Mouse (Mus musculus): ENCODE measurements at regions not wholly inside any gene's neighbourhood (a gene's known extent, or its start where the extent isn't known, plus 50 kb on each side); places are given as distances from the start of the nearest gene placed in this dataset.
A peak's percentile ranks its signal among the peaks of the same experiment; 100 is the strongest.

DNA sequence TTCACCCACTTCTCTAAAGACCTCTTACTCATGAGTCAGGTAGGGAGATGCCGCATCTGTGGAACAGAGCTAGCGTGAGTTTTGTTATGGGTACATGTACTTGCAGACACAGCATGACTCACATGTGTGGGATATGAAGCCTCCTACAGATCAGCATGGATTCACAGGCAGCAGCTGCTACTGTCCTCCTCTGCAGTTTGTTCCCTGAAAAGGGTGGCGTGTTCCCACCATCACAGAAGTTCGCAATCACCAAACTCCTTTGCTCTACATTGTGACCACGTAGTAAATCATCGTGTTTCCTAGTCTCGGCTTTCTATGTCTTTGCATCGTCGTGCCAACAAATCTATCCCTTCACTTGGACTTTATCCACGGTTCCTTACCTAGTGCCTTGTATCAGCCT is 981.9 kb downstream of the Diaph3 start:
- ATAC-seq (ENCODE audit: insufficient read depth) (no peak), DNase-seq (peak; percentile 34)
- H3K9ac ChIP-seq: no peak overlapping the region
- 82% methylated on average over 10 of the region's 10 CpGs for WGBS
- TF ChIP-seq CTCF (IDR thresholded peaks at IDR 0.05; ENCODE audit: low read depth): no peak
- H3K36me3 ChIP-seq (ENCODE audit: insufficient read depth): no peaks in the 10 kb centered on the region
- no peaks in the 10 kb centered on the region for H3K9me3 ChIP-seq (ENCODE audit: low read depth, low read length)
- no peak overlapping the region for H3K4me2 ChIP-seq
- no peak overlapping the region for H3K27ac ChIP-seq (ENCODE audit: low read depth)
- H3K27me3 ChIP-seq (ENCODE audit: insufficient read depth, low read length): no peaks in the 10 kb centered on the region
- H3K4me3 ChIP-seq (ENCODE audit: low read depth, low read length): no peak overlapping the region
- H3K4me1 ChIP-seq (ENCODE audit: insufficient read depth): no peaks in the 10 kb centered on the region

DNA sequence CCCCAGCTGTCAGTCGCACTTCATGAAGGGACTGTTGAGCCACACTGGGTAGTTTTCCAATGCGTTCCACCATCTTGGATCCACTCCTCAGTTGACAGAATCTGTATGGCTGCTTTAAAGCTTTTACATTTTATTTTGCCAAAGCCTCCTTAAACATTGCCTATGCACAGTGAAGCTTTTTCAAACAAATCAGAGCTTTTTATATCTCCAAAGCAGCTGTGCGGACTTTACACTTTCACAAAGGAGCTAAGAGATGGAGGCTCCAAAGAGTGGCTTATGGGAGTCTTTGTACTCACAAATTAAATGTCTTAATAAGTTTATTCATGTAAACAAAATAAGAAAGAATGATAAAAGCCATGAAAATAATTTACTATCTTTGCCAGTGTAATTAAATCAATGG is 986.3 kb downstream of the Diaph3 start:
- no peak overlapping the region for H3K4me3 ChIP-seq (ENCODE audit: low read depth, low read length)
- H3K4me1 ChIP-seq (ENCODE audit: insufficient read depth): no peaks in the 10 kb centered on the region
- no peaks in the 10 kb centered on the region for H3K27me3 ChIP-seq (ENCODE audit: insufficient read depth, low read length)
- H3K36me3 ChIP-seq (ENCODE audit: insufficient read depth): no peaks in the 10 kb centered on the region
- no peak overlapping the region for H3K27ac ChIP-seq (ENCODE audit: low read depth)
- H3K9ac ChIP-seq: no peak overlapping the region
- no peak for TF ChIP-seq CTCF (IDR thresholded peaks at IDR 0.05; ENCODE audit: low read depth)
- 92% methylated on average over 3 of the region's 3 CpGs for WGBS
- no peak for DNase-seq
- H3K9me3 ChIP-seq (ENCODE audit: low read depth, low read length): no peaks in the 10 kb centered on the region
- ATAC-seq (ENCODE audit: insufficient read depth): no peak
- H3K4me2 ChIP-seq: no peak overlapping the region

DNA sequence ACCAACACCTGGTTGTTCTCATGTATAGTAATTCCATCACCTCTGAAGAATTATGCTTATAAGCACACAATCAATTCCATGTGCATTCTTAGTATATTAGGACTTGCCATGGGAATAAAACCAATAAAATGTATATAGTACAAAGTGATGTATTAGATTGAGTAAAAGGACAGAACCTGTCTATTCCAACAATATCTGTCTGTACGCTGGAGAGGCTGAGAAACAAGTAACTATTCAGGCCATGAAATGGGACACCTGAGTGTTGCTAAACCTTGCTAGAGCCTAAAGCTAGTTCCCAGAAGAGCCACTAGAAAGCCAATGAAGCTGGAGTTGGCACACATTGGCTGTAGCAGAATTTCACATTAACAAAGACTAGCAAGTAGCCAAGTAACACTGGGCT is 989.8 kb downstream of the Diaph3 start:
- no peaks in the 10 kb centered on the region for H3K27me3 ChIP-seq (ENCODE audit: insufficient read depth, low read length)
- 94% methylated on average over 1 of the region's 1 CpGs for WGBS
- no peaks in the 10 kb centered on the region for H3K36me3 ChIP-seq (ENCODE audit: insufficient read depth)
- DNase-seq (no peak), ATAC-seq (ENCODE audit: insufficient read depth) (no peak)
- no peaks in the 10 kb centered on the region for H3K9me3 ChIP-seq (ENCODE audit: low read depth, low read length)
- no peaks in the 10 kb centered on the region for H3K4me1 ChIP-seq (ENCODE audit: insufficient read depth)
- H3K4me2 ChIP-seq: no peak overlapping the region
- no peak overlapping the region for H3K9ac ChIP-seq
- H3K4me3 ChIP-seq (ENCODE audit: low read depth, low read length): no peak overlapping the region
- H3K27ac ChIP-seq (ENCODE audit: low read depth): no peak overlapping the region
- TF ChIP-seq CTCF (IDR thresholded peaks at IDR 0.05; ENCODE audit: low read depth): no peak

DNA sequence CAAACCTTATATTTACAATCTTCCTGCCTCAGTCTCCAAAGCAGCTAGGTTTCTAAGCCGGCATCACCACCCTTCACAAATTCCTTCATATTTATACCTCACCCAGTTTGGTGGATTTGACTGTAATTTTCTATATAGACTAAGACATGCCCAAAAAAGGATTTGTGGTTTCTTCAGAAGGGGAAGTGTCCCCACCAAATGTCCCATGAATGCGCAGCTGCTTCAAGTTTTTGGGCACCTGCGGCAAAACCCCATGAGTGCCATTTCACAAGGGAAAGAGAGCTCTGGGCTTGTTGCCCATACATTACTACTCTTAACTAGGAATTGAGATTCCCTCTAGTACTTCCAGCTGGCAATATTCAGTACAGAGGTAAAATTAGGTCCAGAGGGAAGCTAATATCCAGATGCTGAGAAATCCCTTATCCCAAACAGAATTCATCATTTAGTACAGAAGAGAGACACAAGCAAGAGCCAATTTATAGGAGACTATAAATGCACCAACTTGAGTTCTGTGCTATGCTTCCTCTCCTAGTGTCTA is 990.6 kb downstream of the Diaph3 start:
- no peaks in the 10 kb centered on the region for H3K9me3 ChIP-seq (ENCODE audit: low read depth, low read length)
- H3K4me1 ChIP-seq (ENCODE audit: insufficient read depth): no peaks in the 10 kb centered on the region
- H3K4me2 ChIP-seq: no peak overlapping the region
- H3K27me3 ChIP-seq (ENCODE audit: insufficient read depth, low read length): no peaks in the 10 kb centered on the region
- no peak overlapping the region for H3K9ac ChIP-seq
- H3K36me3 ChIP-seq (ENCODE audit: insufficient read depth): no peaks in the 10 kb centered on the region
- H3K27ac ChIP-seq (ENCODE audit: low read depth): no peak overlapping the region
- WGBS: 92% methylated on average over 3 of the region's 3 CpGs
- no peak overlapping the region for H3K4me3 ChIP-seq (ENCODE audit: low read depth, low read length)
- no peak for TF ChIP-seq CTCF (IDR thresholded peaks at IDR 0.05; ENCODE audit: low read depth)
- DNase-seq: no peak
- no peak for ATAC-seq (ENCODE audit: insufficient read depth)

DNA sequence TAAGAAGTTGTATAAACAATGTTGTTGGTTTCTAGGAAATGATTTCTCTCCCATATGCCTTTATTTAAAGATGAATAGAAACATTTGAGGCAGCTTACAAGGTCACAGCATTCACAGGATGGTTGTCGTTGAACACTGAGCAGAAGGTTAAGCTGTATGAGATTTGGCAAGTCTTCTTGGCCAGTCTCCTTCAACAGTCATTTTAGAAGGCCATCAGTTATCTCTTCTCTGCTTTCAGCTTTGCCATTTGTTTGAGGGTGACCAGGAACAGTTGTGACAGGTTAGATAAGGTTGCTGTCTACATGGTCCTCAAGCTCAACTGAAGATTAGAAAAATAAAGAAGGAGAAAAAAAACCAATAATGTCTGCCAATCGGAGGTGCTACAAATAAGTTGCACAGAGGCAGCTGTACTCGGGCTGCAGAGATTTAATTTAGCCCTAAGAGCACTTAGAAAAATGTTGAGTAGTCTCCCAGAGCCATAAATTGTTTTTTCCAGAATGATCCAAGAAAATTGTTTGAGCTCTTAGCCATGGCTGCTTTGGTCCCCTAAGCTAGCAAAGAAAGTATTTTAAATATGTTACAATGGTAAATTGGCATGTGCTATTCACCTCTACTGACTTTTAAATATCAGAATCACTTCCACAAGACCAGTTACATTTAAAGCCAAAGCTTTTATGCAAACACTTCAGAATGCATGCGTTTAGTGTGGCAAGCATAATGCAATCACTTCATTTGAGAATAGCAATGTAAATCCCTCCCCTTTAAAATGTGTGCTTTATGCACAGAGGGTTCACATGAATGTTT is 1025.6 kb downstream of the Diaph3 start:
- Histone ChIP-seq H3K4me1 (ENCODE audit: insufficient read depth) (peaks cover 5% of the 10 kb centered on the region; the same call in 1 of the 2 replicates), H3K9me3 (ENCODE audit: low read depth, low read length) (no peaks in the 10 kb centered on the region), H3K27me3 (ENCODE audit: insufficient read depth, low read length) (no peaks in the 10 kb centered on the region), H3K4me2 (no peak overlapping the region), H3K36me3 (ENCODE audit: insufficient read depth) (no peaks in the 10 kb centered on the region), H3K9ac (no peak overlapping the region), H3K4me3 (ENCODE audit: low read depth, low read length) (no peak overlapping the region), H3K27ac (ENCODE audit: low read depth) (peak overlapping the region; percentile 10)
- WGBS: 30% methylated on average over 4 of the region's 4 CpGs
- no peak for TF ChIP-seq CTCF (IDR thresholded peaks at IDR 0.05; ENCODE audit: low read depth)
- peak; percentile 51 for DNase-seq
- ATAC-seq (ENCODE audit: insufficient read depth): peak; percentile 79

DNA sequence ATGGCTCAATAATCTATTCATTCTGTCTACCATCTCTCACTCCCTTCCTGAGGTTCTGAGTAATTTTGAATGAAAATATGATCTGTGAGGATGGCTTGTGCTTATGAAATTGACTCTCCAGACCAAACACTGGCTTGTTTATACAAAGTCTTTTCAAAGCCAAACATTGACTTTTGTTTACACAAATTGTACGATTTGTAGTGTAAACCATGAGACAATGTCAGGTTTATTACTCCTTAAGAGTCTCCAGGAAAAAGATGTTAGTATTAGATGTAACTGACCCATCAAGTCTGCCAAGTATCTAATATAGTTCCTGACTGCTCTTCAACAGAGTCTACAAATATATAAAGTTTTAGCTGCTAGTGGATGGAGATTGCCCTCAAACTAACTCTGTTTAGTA is 1039.5 kb downstream of the Diaph3 start:
- no peak overlapping the region for H3K9ac ChIP-seq
- no peaks in the 10 kb centered on the region for H3K27me3 ChIP-seq (ENCODE audit: insufficient read depth, low read length)
- ATAC-seq (ENCODE audit: insufficient read depth): peak; percentile 96
- H3K36me3 ChIP-seq (ENCODE audit: insufficient read depth): no peaks in the 10 kb centered on the region
- no peak overlapping the region; the same call in 1 of the 2 replicates for H3K27ac ChIP-seq (ENCODE audit: low read depth)
- DNase-seq: peak; percentile 88
- H3K4me1 ChIP-seq (ENCODE audit: insufficient read depth): no peaks in the 10 kb centered on the region
- WGBS: 10% methylated on average over 1 of the region's 1 CpGs
- no peak overlapping the region for H3K4me2 ChIP-seq
- TF ChIP-seq CTCF (IDR thresholded peaks at IDR 0.05; ENCODE audit: low read depth): no peak
- no peaks in the 10 kb centered on the region for H3K9me3 ChIP-seq (ENCODE audit: low read depth, low read length)
- H3K4me3 ChIP-seq (ENCODE audit: low read depth, low read length): no peak overlapping the region

DNA sequence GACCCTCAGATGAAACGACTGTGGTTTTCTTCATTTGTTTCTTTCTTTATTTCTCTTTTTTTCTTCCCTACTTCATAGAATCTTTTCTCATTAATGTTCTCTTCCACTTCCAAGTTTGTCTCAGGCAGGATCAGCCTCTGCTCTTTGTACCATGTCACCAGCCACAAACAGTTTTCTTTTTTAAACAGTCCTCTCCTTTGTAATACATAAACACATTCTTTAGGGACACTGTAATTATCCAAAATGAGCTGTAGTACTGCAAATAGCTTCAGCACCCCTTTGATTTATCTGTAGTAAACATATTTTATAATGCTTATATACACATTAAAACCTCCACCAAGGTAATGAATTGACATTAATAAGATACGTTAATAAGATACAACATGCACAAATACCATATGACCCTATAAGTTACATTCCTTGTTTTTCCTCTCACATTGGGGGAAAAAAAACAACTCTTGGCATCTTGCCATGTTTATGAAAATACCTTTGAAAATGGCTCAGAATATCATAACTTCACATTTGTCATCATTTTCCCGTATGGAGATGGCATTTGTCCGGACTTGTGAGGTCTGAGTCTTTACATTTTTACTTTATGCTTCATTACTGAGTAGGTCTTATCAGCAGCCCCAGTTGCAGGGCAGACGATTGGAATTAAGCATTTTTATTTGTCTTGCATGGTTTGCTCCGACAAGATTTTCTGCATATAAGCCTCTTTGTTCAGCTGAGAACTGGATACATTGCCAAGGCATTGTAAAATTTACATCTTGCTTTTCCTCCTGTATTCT is 1070.5 kb downstream of the Diaph3 start:
- Histone ChIP-seq H3K9ac (no peak overlapping the region), H3K27ac (ENCODE audit: low read depth) (peak overlapping the region; percentile 40; the same call in 1 of the 2 replicates), H3K9me3 (ENCODE audit: low read depth, low read length) (no peaks in the 10 kb centered on the region), H3K36me3 (ENCODE audit: insufficient read depth) (no peaks in the 10 kb centered on the region), H3K4me1 (ENCODE audit: insufficient read depth) (no peaks in the 10 kb centered on the region; the same call in 1 of the 2 replicates), H3K27me3 (ENCODE audit: insufficient read depth, low read length) (no peaks in the 10 kb centered on the region), H3K4me3 (ENCODE audit: low read depth, low read length) (no peak overlapping the region), H3K4me2 (no peak overlapping the region)
- 23% methylated on average over 6 of the region's 6 CpGs for WGBS
- TF ChIP-seq CTCF (IDR thresholded peaks at IDR 0.05; ENCODE audit: low read depth): no peak
- ATAC-seq (ENCODE audit: insufficient read depth) (peak; percentile 91), DNase-seq (peak; percentile 77)

Measured in lung, embryonic 14.5 days (tissue).